Mouse (Mus musculus) kidney, postnatal 14 days (tissue): ENCODE data around the gene Hs6st1.

Experiments
- DNase-seq: peaks from one replicate; pipeline ENCODE4 v3.0.0; 2022; ENCODE audit warnings: mixed read lengths

The Hs6st1 gene

GRCm38 (mm10) chr1:36131154-36131553 lies 63.0 kb downstream of the Hs6st1 start:
- DNase-seq, result no peak

DNA sequence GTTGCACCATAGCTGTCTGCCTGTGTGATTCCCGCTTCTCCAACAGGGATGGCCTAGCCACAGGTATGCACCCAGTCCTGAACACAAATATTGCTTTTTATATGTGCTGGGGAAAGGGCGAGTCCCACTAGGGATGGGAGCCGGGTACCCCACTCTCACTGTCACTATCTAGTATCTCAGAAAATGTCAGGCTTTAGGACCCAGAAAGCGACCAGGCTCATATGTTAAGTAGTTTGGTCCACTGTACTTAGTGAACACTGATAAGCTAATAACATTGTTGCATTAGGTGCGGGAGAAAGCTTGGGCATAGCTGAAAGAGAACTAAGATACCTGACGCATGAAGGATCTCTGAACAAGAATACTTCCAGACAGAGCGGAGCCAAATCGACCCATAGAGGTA lies 63.6 kb downstream of the Hs6st1 start:
- no peak for DNase-seq

GRCm38 (mm10) chr1:36132211-36132610 lies 64.0 kb downstream of the Hs6st1 start:
- no peak for DNase-seq

DNA sequence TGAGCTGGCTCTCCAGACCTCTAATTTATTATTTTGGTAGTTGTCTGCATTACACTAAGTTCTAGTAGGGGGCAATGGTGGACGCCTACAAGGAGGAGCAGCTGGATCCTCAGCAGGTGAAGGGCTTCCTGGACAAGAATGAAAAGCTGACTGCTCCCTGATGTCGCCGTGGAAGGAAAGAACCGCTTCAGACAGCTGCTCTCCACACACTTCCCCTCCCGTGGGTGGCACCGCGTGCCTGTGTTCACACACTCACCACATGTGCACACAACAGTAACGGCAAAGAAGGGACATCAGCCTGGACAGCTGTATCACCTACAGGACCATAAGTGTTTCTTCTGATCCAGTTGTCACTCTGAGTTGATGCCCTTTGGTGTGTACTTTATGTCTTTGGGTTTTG lies 64.8 kb downstream of the Hs6st1 start:
- no peak for DNase-seq

DNA sequence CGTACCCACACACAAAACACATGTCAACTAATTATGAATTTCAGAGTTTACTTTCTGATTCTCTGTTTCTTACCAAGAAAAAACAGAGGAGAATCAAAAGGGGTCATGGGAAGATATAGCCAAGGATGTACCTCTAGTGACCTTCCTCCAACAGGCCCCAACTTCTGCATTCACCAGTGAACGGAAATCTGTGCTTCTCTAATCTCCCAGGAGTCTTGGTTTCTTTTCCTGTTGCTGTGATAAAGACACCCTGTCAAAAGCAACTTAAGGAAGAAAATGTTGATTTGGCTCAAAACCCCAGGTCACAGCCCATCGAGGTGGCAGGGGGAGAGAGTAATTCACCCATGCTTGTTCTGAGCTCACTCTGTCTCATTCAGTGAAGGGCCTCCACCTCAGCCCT lies 65.4 kb downstream of the Hs6st1 start:
- DNase-seq, result no peak

- DNase-seq, result peak; percentile 82
These were observed 66.4 kb downstream of the Hs6st1 start for GRCm38 (mm10) chr1:36134584-36134983.

DNA sequence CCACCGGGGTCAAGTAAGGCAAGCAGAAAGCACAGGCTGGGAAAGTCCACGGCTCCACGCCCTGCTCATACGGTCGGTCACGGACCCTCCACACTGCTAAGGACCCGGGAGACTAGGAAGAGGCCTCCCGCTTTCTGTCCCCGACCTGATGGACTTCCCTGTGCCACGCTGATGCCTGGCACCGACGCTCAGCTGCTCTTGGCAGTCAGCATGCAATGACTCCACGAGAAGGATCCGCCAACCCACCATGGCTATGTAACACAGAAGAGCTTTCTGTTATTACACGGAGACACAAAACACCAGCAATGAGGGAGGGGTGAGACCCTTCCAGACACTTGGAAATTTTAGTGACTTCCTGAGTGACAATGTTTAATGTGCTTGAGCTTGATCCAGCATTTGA lies 72.1 kb downstream of the Hs6st1 start:
- no peak for DNase-seq

DNA sequence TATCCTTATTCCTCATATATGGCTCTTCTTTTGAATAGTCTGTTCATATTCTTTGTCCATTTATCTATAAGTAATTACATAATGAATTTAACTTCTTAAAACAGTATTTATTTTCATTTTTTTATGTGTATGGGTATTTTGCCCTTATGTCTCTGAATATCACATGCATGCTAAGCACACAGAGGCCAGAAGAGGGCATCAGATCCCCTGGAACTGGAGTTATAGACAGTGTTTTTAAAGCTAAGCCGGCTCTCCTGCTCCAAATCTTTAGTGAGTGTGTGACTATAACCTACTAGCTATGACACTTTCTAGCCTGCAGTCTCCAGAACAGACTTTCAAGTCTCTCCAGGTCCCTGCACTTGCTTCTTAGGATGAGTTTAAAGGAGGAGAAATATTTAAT lies 76.8 kb downstream of the Hs6st1 start:
- DNase-seq, result peak; percentile 65

GRCm38 (mm10) chr1:36148809-36149208 lies 80.6 kb downstream of the Hs6st1 start:
- no peak for DNase-seq

DNA sequence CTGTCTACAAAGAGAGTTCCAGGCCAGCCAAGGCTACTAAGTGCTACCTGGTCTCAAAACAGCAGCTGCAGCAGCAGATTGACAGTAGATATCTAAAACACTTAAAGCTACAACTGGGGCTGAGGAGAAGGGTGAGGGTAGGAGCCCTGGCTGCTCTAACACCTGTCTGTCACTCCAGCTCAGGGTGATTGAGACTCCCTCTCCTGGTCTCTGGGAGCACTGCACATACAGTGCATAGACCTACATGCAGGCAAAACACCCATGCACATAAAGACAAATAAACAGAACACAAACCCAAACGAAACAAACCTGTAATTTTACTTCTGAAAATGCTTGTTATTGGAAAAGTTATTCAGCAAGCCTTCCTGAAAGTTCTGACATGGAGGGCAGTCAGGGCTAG lies 81.2 kb downstream of the Hs6st1 start:
- DNase-seq, result peak; percentile 44
